Mouse (Mus musculus) adrenal gland, postnatal 36 days (tissue): Measurements from ENCODE around the gene T. TPM values are rescaled to one million over a fixed set of nuclear protein-coding genes. Genes with fewer than 3 reads are reported as not detected.
A peak's percentile ranks its signal among the peaks of the same experiment; 100 is the strongest.

Experiments used
- DNase-seq, 2 experiments: peaks; one replicate each; pipeline ENCODE4 v3.0.0; 2021; ENCODE audit warnings: mixed read lengths in 1 of 2
- total RNA-seq, 2 experiments: library from RNA; stranded (reverse); gene quantifications; 2 replicates each; pipeline ENCODE4 v1.2.3; 2021

Gene T
- total RNA-seq, 2 experiments from 2014 or later = not detected

DNA sequence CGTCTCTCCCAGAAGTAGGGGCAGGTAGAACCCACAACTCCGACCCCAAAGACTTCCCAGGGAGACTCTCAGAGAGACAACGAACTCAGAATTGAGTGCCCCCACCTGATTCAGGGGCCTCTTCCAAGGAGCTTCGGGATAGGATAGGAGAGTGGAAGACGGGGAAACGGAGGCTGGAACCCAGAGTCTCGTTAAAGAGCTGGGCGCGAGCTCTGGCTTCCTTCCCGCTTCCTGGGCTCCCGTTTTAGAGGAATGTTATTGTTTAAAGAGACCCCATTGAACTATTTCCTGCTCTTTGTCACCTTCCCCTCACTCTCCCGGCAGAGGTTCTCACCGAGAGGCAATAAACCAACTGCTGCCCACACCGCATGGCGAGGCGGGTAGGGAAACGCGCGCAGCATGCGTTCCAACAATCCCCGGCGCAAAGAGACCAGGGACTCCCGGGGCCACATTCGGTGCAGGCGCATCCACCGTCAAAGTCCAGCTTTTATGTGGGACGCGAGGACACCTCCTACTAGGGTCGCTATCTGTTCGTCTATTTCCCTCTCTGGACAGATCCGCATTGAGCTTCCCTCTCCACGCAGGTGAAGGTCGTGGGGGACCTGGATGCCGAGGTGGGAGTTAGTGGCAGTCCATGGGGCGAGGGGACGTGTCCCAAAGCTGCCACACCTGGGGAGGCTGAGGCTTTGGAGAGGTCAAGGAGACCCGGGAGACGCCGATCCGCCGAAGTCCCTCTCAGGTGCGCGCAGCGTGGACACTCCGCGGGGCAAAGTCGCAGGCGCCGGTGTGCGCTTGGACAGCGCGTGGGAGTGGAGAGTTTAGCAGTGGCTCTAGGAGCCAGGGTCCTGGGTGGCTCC is 874 bp upstream of the T start:
- DNase-seq = no peak

DNA sequence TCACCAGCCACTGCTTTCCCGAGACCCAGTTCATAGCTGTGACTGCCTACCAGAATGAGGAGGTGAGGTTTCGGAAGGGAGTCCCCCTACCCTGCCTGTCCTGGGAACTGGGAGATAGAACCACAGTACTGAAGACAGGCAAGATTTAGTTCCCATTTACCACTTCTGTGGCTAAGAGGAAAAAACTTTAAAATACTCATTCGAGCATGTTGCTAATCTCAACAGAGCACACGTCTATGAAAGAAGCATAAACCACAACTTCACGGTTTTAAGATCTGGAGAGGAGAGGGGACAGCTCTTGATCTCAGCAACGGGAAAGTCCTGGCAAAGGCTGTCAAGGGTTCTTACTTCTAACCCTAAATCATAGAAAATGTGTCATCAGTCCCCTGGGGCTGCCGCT is 2.0 kb downstream of the T start:
- no peak for DNase-seq

DNA sequence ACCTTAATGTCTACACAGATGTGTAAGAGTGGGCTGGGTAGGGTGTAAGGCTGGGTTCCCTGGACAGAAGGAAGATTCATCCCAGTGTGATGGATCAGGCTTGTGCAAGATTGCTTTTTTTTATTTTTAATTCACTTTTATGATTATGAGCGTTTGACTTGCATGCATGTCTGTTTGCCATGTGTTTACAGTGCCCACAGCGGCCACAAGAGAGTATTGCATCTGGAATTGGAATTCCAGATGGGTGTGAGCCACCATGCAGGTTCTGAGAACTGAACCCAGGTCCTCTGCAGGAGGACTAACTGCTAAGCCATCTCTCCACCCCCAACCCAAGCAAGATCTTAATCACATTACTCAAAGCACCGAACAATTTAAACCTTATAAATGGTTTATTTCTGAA is 9.8 kb downstream of the T start:
- no peak for DNase-seq

DNA sequence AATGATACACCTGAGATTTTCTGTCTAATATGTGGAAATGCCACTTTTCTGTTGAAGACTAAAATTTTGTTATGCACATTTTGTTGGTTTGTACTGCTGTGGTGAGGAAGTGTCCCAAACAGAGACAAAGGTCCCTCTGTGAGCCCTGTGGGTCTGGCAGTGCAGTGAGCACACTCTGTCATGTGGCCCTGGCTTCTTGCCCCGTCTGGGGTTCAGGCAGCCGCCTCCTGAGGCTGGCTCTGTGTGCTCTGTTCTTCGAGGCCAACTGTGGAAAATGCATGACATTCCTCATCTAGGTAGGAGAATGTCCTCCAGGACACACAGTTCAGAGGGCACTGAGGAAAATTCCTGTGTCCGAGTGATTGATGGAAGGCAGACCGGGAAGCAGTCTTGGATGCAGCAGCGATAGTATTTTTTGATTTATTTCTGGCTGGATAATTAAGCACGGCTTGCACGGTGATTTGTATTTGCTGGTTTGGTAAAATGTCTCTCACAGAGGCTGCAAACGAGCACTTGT is 13.5 kb downstream of the T start:
- peak; percentile 11 to 58 for DNase-seq

DNA sequence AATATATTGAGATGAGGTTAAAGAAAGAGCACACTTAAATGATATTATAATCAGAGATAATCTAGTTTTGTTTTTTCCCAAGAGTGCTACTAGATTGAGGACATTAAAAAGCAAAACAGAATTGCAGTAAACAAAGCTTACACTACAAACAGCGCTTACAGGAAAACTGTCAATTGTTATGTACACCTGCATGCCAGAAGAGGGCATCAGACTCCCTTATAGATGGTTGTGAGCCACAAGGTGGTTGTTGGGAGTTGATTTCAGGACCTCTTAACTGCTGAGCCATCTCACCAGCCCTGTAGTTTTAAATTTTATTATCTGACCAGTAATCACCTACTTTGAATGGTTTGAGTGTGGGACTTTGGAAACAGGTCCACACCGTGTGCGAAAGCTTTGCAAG is 14.1 kb downstream of the T start:
- DNase-seq = no peak

DNA sequence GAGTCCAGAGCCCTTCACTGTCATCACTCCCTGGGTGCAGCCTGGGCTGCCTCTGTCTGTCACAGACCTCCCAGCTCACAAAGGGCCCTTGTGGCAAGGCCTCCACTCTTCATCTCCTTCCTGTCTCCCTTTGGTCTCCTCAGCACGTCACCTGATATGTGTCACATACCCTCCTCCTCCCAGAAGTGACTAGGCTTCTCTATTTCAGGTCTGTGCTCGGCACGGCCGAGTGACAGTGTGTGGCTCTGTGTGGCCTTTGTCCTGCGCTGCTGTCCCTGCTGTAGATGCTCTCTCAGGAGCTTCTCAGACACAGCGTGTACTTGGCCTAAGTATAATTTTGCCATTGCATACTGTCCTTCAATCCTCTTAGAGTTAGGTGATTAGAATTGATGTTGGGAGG is 21.0 kb downstream of the T start:
- DNase-seq = no peak

DNA sequence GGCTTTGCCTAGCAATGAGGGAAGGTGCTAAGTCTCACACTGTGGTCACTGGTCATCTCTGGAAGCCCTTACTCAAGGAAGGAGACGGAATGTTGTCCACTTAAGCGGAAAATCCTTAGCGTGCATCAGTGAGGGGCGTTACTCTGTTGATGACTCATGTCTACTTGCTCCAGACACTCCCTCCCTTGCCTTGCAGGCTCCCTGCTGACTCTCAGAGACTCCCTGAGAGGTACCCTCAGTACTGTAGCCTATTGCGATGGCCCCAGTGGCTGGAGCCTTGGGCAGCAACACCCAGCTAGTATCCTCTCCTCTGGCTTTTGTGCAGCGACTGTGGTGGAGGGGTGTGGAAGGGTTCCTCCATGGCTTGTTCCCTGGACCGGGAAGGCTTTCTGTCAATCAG is 21.4 kb downstream of the T start:
- no peak for DNase-seq

DNA sequence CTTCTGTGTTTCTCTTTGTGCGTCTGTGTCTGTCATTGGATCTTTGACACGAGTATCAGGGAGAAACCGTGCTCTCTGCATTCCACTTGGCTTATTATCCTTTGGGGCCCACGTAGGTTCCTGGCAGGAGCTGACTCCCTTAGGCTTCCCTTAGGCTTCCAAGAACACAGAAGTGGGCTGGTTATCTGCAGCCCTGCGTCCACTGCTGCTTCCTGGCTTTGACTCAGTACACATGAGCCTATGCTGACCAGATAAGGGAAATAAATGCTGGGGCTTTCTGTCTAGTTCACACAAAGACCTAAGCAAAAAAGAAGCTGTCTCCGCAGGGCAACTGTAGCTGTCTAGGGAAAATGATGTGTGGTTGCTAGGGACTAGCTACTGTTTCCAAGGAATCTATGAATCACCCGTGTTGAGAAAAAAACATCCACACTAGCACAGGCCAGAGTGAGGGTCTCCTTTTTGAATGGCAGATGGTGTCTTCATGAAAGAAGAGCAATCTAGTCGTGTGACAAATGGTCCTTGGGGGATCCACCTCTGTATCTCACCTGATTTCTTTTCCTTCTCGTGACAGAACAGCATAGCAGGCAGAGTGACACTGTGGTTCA is 22.7 kb downstream of the T start:
- no peak for DNase-seq

DNA sequence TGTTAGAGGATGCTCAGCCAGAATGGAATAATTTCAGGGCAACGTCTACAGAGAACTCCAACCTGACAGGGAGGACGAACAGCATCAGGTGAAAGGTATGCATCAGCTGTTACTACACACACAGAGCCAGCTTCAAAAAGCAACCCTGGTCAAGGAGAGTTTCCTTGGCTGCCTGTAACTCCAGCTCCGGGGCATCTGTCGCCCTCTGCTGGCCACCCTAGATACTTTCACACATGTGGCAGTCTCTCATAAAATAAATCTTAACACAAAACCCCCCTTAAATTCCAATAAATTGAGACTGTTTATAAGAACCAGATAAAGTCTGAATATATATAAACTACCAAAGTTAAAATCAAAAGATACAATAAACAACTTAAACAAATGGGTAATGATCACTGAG is 27.3 kb downstream of the T start:
- DNase-seq = peak; percentile 60 to 73

DNA sequence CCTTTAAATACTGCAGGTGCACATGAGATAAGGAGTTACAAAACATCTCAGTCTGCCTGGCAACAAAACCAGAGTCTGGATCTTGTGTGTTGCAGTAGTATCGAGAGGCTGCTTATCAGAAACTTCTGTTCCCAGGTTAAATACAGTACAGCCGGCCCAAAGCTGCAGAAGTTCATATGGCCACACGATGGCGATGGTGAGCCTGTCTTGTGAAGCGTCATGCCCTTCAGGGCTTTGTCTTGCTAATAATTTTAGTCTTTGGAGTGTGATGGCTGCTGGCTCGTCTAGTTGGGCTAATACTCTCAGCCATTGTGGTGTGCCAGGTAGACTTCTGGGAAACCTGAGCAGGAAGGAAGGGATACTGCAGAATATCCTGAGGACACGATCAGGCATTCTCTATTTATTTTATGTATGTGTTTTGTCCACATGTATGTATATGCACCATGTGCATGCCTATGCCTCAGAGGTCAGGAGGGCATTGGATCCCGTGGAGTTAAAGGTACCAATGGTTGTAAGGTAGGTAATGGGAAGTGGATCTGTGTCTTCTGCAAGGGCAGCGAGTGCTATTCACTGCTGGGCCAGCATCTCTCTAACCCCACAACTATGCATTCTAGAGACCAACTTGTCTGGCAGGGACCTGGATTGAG is 29.4 kb downstream of the T start:
- peak; percentile 63 to 65 for DNase-seq

DNA sequence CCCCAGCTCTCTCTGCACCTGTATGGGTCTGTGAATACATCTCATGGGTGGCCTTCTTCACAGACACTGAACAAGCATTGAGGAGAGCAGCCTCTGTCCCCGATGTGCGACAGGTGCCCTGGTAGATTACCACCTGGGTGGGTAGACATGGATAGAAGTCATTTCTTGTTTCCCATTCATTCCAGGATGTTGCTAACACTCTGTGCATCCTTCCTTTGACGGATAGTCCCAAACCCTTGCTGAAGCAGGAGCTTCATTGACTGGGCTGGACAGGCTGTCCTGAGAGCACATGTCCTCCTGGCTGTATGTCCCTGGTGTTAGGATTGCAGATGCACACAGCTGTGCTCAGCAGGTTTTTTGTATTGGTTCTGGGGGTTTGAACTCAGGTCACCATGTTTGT is 33.5 kb downstream of the T start:
- no peak for DNase-seq

DNA sequence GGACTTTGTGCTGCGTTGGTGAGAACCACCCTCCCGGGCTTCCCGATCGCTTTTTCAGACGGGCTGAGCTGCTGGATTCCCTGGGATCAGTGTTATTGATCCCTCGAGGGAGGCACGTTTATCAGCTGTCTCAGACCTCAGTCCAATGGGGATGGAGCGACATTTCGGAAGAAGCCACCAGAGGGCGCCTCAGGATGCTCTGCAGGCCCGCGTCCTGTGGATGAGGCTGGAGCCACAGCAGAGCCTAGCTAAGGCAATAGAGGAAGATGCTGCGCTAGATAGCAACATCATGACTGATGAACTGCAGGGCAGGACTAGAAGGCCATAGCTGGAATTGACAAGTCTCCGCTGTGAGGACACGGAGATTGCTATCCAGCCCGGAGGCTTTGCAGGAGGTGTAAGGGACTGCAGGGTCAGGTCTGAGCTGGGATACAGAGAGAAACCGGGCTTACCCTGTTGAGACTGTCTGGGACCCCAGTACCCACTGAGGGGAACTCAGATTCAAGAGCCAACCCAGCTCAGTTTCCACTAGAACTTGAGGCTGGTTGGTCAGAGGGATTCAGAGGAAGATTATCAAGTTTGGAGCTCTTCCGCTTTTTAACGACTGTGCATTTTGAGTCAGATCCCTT is 34.6 kb downstream of the T start:
- peak; percentile 88 for DNase-seq

DNA sequence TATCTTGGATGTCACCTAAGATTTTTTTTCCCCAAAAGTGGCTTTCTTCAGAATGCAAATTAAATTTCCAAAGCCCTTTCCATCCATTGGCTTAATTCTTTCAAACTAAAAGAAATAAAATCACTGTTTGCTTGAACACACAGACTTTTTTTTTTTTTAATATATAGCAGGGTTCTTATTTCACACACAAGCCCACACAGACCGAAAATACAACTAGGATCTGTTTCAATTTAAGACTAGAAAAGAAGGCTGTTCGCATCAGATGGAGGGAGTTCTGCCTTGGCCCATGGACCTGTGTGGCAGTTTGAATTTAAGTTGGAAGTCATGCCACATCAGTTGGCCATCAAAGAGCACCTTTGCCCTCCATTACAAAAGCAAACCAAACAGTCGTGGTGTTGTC is 44.3 kb downstream of the T start:
- no peak for DNase-seq

DNA sequence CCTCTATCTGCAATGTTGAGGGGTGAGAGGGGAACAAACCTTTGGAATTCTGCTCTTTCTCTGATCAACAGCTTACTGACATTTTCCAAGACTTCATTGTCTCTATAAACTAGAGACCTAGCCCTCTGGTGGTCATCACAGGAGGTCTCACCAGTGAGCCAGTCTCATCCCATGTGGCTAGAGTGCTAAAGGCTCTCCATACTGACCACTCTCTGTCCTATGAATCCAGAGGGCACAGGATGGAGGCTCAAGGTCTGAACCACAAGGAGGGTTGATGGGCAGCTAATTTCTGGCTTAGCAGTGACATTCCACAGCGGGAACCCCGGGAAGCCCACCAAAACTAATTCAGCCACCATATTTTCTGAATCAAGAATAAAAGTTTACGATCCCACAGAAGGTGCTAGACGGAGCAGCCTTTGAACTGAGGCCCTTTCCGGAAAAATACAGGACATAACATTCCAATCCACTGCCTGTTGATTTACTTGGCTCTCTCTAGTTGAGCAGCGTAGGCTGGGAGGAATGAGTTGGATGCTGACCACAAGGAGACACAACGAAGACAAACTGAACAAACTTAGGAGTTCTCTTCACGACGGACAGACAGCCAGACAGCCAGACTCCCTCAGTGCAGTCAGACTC is 45.4 kb downstream of the T start:
- no peak for DNase-seq

DNA sequence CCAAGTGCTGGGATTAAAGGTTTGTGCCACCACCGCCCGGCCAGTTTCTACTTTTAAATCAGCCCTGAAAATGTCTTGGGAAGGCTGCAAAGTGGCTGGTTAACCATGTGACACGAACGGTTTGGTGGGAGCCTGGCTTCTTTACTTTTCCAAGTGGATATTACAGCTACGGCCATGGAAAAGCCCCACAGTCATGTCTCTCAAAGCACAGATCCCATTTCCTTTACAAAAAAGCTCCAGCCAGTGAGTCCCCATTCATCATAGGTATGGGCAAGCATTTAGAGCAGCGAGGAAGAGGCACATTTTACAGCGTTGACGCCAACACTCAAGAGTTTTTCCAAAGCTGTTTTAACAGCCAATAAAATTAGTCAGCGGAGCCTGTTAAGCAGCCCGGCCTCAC is 47.6 kb downstream of the T start:
- DNase-seq = no peak

DNA sequence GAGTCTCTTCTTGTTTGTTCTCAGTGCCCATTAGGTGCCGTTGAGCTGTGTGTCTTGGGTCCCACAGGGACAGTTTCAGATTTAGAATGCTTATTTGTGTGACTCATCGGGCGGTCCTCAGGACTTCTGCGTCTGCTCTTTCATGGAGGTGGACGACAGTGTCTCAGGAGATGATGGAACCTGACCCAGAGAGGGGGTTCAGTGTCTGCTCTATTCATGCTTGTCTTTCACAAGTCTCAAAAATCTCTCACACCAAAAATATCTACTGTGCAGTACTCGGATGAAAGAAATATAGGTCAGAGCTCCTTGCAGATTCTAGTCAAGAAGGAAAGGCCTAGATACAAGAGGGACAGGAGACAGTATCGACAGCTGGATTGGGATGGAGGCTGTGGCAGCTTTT is 48.7 kb downstream of the T start:
- DNase-seq = no peak

DNA sequence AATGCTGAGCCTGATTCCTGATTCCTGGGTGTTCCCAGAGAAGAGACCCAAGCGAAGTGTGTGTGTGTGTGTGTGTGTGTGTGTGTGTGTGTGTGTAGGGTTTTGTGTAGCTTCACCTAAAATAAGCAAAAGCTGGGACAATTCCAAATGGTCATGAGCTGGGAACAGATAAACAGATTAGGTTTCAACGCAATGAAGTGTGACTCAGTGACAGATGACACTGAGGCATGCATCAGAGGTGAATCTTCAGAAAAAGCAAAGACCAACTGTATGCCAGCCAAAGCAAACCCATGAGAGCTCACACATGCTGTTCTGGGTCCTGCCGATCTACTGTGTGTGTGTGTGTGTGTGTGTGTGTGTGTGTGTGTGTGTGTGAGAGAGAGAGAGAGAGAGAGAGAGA is 50.0 kb downstream of the T start:
- DNase-seq = peak in 1 of 2 experiments; percentile 18

DNA sequence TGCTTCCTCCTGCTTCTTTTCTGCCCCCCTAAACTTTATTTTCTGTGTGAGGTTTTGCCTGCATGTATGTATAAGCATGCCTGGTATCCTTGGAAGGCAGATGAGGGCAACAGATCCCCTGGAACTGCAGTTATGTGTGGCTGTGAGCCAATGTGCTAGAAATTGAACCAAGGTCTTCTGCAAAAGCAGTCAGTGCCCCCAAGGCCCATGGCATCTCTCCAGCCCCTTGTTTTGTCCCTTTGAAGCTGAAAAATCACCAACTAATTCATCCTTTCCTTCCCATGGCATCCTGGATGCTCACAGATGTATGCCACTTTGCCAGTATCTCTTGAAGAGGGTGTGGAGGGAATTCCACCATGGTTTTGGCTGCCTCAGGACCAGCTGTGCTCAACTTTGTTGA is 50.9 kb downstream of the T start:
- peak; percentile 68 to 72 for DNase-seq

DNA sequence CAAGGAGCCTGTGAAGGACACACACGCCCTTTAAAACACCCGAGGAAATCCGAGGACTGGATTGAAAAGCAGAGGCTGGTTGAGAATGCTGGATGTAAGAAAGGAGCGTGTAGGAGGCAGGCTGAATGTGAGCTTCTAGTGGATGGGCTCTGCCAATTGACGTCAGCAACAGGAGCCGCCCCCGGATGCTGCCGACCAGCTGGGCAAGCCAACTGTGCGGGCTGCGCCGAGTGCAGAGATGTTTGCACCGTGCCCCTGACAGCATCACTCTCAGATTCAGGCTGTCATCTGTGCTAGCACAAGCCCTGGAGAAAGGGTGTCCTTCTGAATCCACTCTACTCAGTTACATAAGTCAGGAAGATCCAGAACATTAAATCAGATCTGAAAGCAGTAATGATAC is 53.6 kb downstream of the T start:
- peak; percentile 44 to 56 for DNase-seq

DNA sequence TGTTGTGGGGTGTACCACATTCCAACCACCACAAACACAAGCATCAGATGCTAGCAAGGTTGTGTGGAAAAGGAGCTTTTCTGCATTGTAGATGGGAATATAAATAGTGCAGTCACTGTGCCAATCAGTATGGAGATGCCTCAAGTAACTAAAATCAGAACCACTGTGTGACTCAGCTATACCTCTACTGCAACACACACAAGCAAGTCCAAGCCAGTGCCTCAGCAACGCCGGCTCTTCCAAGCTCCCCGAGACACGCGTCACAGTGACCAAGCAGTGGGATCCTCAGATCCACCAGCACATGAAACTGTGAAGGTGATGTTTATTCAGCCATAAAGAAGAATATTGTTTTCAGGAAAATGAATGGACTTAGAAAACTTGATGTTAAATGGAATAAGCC is 56.7 kb downstream of the T start:
- no peak for DNase-seq
